Mouse (Mus musculus) cerebellum, adult 2 months (tissue): Measurements from ENCODE around the gene Mmd2.

Source experiments
- CTCF ChIP-seq: fragments of 200-500 bp; IDR thresholded peaks from 2 replicates; pipeline ENCODE4 v1.5.1; 2011; ENCODE audit warnings: low read depth, mild to moderate bottlenecking, control low read depth, low read length, moderate library complexity, borderline replicate concordance; ENCODE audit not compliant: insufficient read depth
- POLR2A ChIP-seq: fragments of 200-500 bp; IDR thresholded peaks from 2 replicates; pipeline ENCODE4 v1.6.1; 2011; ENCODE audit warnings: low read length, control low read depth, borderline replicate concordance; ENCODE audit not compliant: insufficient read depth

DNA sequence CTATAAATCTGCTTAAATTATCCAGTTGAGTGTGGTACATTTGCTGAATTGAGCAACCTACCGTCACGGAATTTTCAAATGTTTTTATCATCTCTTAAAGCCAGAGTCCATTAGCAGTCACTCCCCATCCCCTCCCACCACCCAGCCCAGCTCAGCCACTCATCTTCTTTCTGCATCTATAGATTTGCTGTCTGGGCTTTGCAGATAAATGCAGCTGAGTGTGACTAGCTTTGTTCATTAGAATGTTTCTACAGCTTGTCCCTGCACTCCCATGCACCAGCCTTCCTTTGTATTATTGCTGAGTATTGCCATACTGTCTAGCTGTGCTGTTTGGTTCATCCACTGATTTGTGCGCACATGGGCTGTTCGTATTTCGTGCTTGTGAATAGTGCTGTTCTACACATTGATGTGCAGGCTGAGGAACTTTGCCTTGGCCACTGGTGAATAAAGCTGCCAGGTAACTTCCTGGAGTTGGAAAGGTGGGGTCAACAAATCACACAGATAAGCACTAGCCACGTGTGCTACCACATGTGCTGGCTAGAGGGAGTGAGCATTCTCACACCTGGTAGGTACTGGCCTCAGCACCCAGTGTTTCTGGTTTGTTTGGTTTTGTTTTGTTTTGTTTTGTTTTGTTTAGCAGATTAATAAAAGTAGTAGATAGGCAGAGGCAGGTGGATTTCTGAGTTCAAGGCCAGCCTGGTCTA, 42.3 kb upstream of the Mmd2 start:
- TF ChIP-seq POLR2A = no peak
- no peak for TF ChIP-seq CTCF
